Mouse (Mus musculus): ENCODE results near the gene Rps24. TPM values are rescaled to one million over a fixed set of nuclear protein-coding genes. Genes with fewer than 3 reads are reported as not detected.
"Not testable (repeated sequence)": the region's sequence is repeated elsewhere in the genome, so short reads cannot be mapped to it uniquely, and the experiment has no call there.

Rps24 gene
- 852 and 899 TPM in 2 replicates for polyA plus RNA-seq (2016; fragmentation: Nextera tagmentation; extraction: Ambion mirVana)

DNA sequence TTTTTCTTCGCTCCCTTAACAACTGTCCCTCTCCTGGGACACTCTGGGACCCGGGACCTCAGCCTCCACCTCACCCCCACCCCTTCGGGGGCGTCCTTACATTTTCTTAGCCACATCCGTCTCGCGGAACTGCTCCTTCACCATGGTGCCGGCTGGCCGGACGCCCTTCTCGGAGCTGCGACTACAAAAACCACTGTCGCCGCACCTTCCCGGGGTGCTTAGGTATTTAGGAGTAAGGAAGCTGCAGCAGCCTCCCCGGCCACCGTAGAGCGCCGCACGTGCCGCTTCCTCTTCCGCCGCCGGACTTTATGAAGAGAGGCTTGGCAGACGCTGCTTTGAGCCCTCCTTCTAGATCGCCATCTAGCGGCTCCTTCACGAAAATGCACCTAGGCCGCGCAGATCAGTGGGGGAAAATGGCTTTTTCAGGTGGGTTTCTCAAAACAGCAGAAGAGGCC lies at the start of gene Rps24, which contains the start of gene Polr3a:
TSS of gene Rps24 (plus strand) at position 353 of the 455 bp plus-strand sequence.
TSS of gene Polr3a (minus strand) at position 286 of the 455 bp plus-strand sequence.
- under 1% methylated on average over 30 of the region's 30 CpGs for WGBS
- Histone ChIP-seq H3K36me3 (peaks cover 26% of the 10 kb centered on the region), H3K4me1 (peaks cover 17% of the 10 kb centered on the region), H3K4me2 (replicated peaks) (peak within 1 kb of the TSS; percentile 79), H3K4me3 (peak within 1 kb of the TSS; percentile 87), H3K9me3 (replicated peaks) (no peaks in the 10 kb centered on the region), H3K27ac (0 out of 2 replicates have a peak within 1 kb of the TSS, but pooled peaks have one; percentile 30), H3K9ac (peak within 1 kb of the TSS; percentile 79), H3K27me3 (no peaks in the 10 kb centered on the region)
- peak; percentile 49 for ATAC-seq (ENCODE audit: low FRiP score)

DNA sequence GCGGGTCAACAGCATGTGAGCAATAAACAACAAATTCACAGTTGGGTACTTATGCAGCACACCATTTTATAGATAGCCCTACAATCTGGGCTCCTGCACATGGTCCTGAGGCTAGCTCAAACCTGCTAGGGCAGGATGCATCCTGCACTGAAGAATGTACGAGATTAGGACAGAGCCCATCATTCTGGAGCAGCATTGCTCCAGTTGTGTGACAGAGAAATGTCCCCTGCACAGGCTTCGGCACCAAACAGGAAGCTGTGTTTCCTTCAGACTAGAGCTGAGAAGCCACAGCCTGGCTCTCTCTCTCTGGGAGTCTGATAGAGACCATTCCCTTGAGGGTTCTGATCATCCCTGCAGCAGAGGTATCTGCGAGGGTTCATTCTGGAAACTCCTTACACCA lies 43.4 kb upstream of the Rps24 start:
- H3K4me3 ChIP-seq; H3K27me3 ChIP-seq; H3K4me1 ChIP-seq; H3K4me2 ChIP-seq (replicated peaks); H3K27ac ChIP-seq; H3K9ac ChIP-seq; ATAC-seq (ENCODE audit: low FRiP score); H3K9me3 ChIP-seq (replicated peaks): not testable (repeated sequence)
- peaks cover 19% of the 10 kb centered on the region for H3K36me3 ChIP-seq
- 87% methylated on average over 4 of the region's 4 CpGs for WGBS

DNA sequence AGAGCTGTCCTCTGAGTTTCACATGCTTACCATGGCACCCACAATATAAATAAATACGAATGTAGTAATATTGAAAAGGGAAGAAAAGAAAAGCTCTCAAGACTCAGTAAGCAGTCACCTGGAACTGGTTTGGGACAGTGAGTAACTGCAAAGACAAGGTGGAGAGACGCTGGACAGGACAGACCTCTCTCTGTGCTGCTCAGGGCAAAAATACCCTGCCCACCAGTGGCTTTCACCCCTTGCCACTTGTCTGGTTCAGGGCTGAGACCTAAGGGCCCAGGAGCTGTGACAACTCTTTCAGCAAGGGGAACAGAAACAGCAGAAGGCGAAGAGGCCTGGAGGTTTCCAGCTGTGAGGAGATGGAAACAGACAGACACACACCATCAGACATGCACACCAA lies 28.7 kb upstream of the Rps24 start:
- no peak for ATAC-seq (ENCODE audit: low FRiP score)
- H3K36me3 ChIP-seq, result peaks cover 94% of the 10 kb centered on the region
- H3K9ac ChIP-seq, result no peak overlapping the region
- no peaks in the 10 kb centered on the region for H3K4me1 ChIP-seq
- no peaks in the 10 kb centered on the region for H3K27me3 ChIP-seq
- no peak overlapping the region for H3K27ac ChIP-seq
- no peak overlapping the region for H3K4me3 ChIP-seq
- WGBS, result 88% methylated on average over 3 of the region's 3 CpGs
- no peak overlapping the region for H3K4me2 ChIP-seq (replicated peaks)
- H3K9me3 ChIP-seq (replicated peaks), result no peaks in the 10 kb centered on the region

DNA sequence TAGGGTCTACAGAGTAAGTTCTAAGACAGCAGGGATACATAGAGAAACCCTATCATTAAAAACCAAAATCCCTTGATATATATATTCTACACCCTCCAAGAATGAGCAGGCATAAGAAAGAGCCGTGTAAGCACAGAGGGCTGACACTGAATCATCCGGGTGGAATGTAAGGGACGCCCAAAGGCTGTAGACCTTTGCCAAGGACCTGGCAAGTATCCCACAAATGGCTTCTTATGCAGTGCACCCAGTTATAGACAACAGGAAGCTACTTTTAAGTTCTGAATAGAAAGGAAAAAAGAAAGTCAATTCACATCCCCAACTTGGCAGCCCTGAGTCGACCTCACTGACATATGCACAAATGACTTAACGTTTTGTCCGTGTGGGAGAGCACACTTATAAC lies 18.1 kb upstream of the Rps24 start:
- ATAC-seq (ENCODE audit: low FRiP score), result no peak
- H3K27ac ChIP-seq, result no peak overlapping the region
- H3K36me3 ChIP-seq, result peaks cover 96% of the 10 kb centered on the region
- H3K4me2 ChIP-seq (replicated peaks), result no peak overlapping the region
- no peaks in the 10 kb centered on the region for H3K9me3 ChIP-seq (replicated peaks)
- 95% methylated on average over 6 of the region's 6 CpGs for WGBS
- no peaks in the 10 kb centered on the region for H3K4me1 ChIP-seq
- no peak overlapping the region for H3K4me3 ChIP-seq
- no peaks in the 10 kb centered on the region for H3K27me3 ChIP-seq
- H3K9ac ChIP-seq, result no peak overlapping the region

DNA sequence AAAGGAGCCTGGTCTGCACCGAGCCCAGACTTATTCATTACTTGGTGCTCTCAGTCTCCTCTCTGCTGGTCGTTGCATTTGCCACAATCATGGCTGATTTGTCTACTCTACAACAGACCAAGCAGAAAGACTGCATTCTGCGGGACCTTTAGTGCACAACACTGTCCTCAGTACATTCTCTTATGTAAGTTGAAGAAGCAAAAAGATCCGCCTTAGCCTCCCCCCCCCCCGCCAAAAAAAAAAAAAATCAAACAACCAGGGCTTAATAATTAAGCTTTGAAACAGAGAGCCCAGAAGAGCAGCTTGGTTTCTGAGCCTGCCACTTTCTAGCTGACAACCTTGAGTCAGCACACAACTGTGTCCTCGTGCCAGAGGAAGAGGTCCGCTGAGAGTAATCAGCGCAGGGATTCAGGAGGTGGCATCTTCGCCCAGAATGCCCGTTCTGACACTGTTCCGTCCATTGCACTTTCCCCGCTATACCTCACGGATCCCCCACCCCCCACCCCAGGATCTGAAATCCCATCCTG lies 621 bp upstream of the Rps24 start:
- H3K9ac ChIP-seq, result peak overlapping the region; percentile 79
- peak overlapping the region; percentile 87 for H3K4me3 ChIP-seq
- 9% methylated on average over 13 of the region's 13 CpGs for WGBS
- H3K36me3 ChIP-seq, result peaks cover 31% of the 10 kb centered on the region
- ATAC-seq (ENCODE audit: low FRiP score), result no peak; the same call in 1 of the 2 replicates
- H3K27ac ChIP-seq, result 0 out of 2 replicates have a peak overlapping the region, but pooled peaks have one; percentile 30
- H3K27me3 ChIP-seq, result no peaks in the 10 kb centered on the region
- H3K9me3 ChIP-seq (replicated peaks), result no peaks in the 10 kb centered on the region
- H3K4me1 ChIP-seq, result peaks cover 12% of the 10 kb centered on the region
- H3K4me2 ChIP-seq (replicated peaks), result peak overlapping the region; percentile 79

DNA sequence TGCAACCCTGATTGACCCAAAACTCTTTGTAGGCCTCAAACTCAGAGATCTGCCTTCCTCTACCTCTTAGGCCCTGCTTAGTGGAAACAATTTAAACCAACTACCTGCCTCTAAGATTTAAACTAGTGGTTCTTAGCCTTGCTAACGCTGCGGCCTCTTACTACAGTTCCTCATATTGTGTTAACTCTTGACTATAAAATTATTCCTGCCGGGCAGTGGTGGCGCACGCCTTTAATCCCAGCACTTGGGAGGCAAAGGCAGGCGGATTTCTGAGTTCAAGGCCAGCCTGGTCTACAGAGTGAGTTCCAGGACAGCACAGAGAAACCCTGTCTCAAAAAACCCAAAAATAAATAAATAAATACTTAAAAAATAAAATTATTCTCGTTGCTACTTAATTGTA lies 2.8 kb downstream of the Rps24 start:
- Histone ChIP-seq H3K4me1 (peaks cover 46% of the 10 kb centered on the region), H3K36me3 (peaks cover 28% of the 10 kb centered on the region)
- WGBS, result 93% methylated on average over 7 of the region's 7 CpGs
- not testable (repeated sequence) for ATAC-seq (ENCODE audit: low FRiP score); H3K4me2 ChIP-seq (replicated peaks); H3K9ac ChIP-seq; H3K27ac ChIP-seq; H3K4me3 ChIP-seq; H3K27me3 ChIP-seq; H3K9me3 ChIP-seq (replicated peaks)

DNA sequence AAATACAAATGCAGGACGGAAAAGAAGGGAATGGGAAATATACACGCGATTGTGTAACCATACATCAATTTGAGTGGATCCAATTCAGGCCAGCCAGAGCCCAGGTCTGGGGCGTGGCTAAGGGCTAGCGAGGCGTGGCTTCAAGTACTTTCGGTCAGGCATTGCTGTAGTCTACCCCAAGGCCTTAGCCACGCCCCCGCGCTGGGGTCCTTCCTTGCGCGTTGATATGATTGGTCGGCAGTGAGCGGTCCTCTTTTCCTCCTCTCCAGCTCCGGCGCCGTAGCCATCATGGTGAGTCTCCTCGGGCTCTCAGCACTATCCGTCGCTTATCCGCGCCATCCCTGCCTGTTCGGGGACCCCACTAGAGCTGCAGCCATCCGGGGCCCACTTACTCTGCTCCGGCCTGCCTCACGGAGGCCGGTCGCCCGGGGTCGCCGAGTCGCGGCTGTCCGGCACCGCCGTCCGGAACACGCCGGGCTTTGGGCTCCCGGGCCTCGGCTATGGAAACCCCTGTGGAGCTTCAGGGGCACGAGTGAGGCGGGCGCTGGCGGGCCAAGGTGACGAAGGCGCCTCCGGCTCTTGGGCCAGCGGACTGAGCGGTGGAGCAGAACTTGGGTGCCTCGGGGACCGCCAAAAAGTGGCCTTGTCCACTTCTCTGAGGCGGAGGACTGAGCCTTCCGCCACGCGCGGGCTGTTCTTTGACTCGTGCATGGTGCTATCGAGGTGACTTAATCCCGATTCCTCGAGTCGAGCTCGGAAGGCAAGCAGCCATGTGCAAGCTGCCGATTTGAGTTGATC lies 3.7 kb downstream of the Rps24 start:
- ATAC-seq (ENCODE audit: low FRiP score), result peak; percentile 93

DNA sequence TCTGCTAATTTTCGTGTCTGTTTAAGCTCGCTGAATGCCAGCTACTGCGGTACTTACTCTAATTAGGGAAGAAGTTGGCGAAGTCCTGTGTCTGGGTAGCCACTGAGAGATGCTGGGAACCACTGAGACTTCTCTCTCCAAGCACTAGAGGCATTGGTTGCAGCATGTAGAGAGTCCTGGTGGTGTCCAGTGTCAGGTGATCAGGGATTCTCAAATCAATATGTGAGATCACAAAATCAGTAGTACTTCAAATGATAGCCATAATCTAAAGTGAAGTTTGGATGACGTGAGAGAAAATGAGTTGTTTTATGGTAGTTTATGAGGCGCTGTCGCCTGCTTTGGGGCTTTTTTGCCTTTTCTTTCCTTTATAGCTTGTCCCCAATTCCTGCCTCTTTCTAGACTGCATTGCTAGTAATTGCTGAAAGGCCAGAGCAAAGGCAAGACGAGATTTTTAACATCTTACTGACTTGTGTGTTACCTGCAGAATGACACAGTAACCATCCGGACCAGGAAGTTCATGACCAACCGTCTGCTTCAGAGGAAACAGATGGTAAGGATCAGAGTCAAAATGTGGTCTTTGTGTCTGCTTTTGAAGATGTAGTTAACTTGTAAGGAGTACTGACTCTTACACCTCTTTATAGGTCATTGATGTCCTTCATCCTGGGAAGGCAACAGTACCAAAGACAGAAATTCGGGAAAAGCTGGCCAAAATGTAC lies 4.5 kb downstream of the Rps24 start:
- H3K27ac ChIP-seq, result peak overlapping the region; percentile 81
- H3K4me2 ChIP-seq (replicated peaks), result peak overlapping the region; percentile 89
- peak overlapping the region; percentile 96 for H3K4me3 ChIP-seq
- H3K4me1 ChIP-seq, result peaks cover 35% of the 10 kb centered on the region
- H3K27me3 ChIP-seq, result no peaks in the 10 kb centered on the region
- no peaks in the 10 kb centered on the region for H3K9me3 ChIP-seq (replicated peaks)
- peak; percentile 12; the same call in 1 of the 2 replicates for ATAC-seq (ENCODE audit: low FRiP score)
- H3K36me3 ChIP-seq, result peaks cover 43% of the 10 kb centered on the region
- 8% methylated on average over 11 of the region's 11 CpGs for WGBS
- peak overlapping the region; percentile 99 for H3K9ac ChIP-seq

More for the DNA sequence above, 3.7 kb downstream of the Rps24 start:
- Histone ChIP-seq H3K4me3 (peak overlapping the region; percentile 96), H3K27me3 (no peaks in the 10 kb centered on the region), H3K27ac (peak overlapping the region; percentile 81), H3K36me3 (peaks cover 35% of the 10 kb centered on the region), H3K4me2 (replicated peaks) (peak overlapping the region; percentile 89), H3K9ac (peak overlapping the region; percentile 99), H3K4me1 (peaks cover 42% of the 10 kb centered on the region), H3K9me3 (replicated peaks) (no peaks in the 10 kb centered on the region)
- WGBS, result under 1% methylated on average over 64 of the region's 64 CpGs

DNA sequence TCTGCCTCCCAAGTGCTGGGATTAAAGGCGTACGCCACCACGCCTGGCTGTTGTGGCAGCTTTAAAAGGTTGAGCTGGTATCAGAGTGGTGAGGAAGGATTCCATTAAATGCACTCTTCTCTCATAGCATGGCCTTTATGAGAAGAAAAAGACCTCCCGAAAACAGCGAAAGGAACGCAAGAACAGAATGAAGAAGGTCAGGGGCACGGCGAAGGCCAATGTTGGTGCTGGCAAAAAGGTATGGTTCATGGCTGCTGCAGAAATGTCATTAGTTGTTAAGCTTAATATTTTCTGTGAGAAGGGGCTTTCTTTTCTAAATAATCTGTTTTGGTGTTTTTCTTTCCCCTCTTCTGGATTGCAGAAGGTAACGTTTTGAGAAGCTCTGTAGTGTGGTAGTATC lies 6.3 kb downstream of the Rps24 start:
- Histone ChIP-seq H3K36me3 (peaks cover 58% of the 10 kb centered on the region), H3K4me3 (no peak overlapping the region)
- WGBS, result 89% methylated on average over 9 of the region's 9 CpGs

DNA sequence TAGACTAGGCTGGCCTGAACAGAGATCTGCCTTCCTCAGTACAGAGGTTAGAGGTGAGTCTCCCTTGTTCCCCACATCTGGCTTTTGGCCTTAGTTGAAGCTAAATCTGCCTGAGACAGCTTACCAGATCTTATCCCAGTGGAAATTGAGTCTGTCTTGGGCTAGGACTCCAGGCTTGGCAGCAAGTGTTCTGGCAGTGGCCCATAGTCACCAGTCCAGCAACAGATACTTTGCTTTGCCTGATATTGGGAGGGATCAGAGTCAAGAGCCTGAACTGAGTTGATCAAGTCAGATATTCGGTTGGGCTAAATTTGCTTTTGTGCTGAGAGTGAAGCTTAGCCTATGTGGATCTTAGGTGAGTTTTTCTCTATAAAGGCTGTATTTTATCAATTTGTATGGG lies 9.6 kb downstream of the Rps24 start:
- WGBS, result 93% methylated on average over 1 of the region's 1 CpGs
- Histone ChIP-seq H3K27me3 (no peaks in the 10 kb centered on the region), H3K4me3 (no peak overlapping the region), H3K9me3 (replicated peaks) (no peaks in the 10 kb centered on the region), H3K27ac (no peak overlapping the region), H3K4me2 (replicated peaks) (no peak overlapping the region), H3K36me3 (peaks cover 64% of the 10 kb centered on the region), H3K4me1 (peaks cover 40% of the 10 kb centered on the region), H3K9ac (no peak overlapping the region)
- no peak for ATAC-seq (ENCODE audit: low FRiP score)

More for the DNA sequence above, 6.3 kb downstream of the Rps24 start:
- no peak overlapping the region; the same call in 1 of the 2 replicates for H3K9ac ChIP-seq
- H3K9me3 ChIP-seq (replicated peaks), result no peaks in the 10 kb centered on the region
- ATAC-seq (ENCODE audit: low FRiP score), result no peak
- H3K27ac ChIP-seq, result no peak overlapping the region
- H3K4me2 ChIP-seq (replicated peaks), result no peak overlapping the region
- H3K4me1 ChIP-seq, result peaks cover 35% of the 10 kb centered on the region
- no peaks in the 10 kb centered on the region for H3K27me3 ChIP-seq

DNA sequence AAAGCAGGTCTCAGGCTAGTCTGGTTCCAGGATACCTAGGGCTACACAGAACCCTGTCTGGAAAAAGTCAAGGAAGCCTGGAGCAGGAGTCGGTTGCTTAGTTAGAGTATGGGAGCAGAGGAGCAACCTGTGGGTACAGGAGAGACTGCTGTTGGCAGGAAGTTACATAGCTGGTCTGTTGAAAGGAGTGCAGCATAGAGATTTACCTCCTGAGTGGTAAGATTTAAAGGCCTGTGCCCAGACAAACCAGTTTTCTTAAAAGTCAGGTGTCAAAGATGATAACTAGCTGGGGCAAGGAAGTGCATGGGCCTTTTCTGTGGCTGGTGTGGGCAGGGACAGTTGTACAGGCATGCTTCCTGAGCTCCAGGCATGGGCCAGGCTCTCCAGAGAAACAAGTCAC lies 10.5 kb downstream of the Rps24 start:
- Histone ChIP-seq H3K4me2 (replicated peaks) (no peak overlapping the region), H3K9me3 (replicated peaks) (no peaks in the 10 kb centered on the region), H3K27me3 (no peaks in the 10 kb centered on the region), H3K9ac (no peak overlapping the region), H3K4me1 (peaks cover 34% of the 10 kb centered on the region), H3K36me3 (peaks cover 58% of the 10 kb centered on the region), H3K27ac (no peak overlapping the region), H3K4me3 (no peak overlapping the region)
- ATAC-seq (ENCODE audit: low FRiP score), result no peak
- 96% methylated on average over 1 of the region's 1 CpGs for WGBS

All from hindbrain, embryonic 12.5 days (tissue).